Mouse (Mus musculus) embryonic facial prominence, embryonic 13.5 days (tissue): ENCODE measurements at regions not wholly inside any gene's neighbourhood (a gene's known extent, or its start where the extent isn't known, plus 50 kb on each side); places are given as distances from the start of the nearest gene placed in this dataset.

Source experiments
- ATAC-seq: fragments of 200-750 bp; cut with Nextera tagmentation; 2 replicates; pipeline ENCODE4 v1.8.0; 2017; ENCODE audit warnings: low read depth; ENCODE audit not compliant: insufficient number of reproducible peaks, insufficient read depth, low FRiP score, low TSS enrichment
- H3K27ac ChIP-seq: fragments of 300-500 bp; sonication (generic); 2 replicates; pipeline ENCODE4 v1.5.1; 2015; ENCODE audit warnings: moderate library complexity, mild to moderate bottlenecking, inconsistent platforms
- H3K27me3 ChIP-seq: fragments of 300-500 bp; sonication (generic); 2 replicates; pipeline ENCODE4 v1.6.1; 2015; ENCODE audit warnings: mild to moderate bottlenecking, inconsistent platforms
- H3K36me3 ChIP-seq: fragments of 300-500 bp; sonication (generic); 2 replicates; pipeline ENCODE4 v1.6.1; 2015; ENCODE audit warnings: mild to moderate bottlenecking, inconsistent platforms
- H3K4me1 ChIP-seq: fragments of 300-500 bp; sonication (generic); 2 replicates; pipeline ENCODE4 v1.6.1; 2015; ENCODE audit warnings: inconsistent platforms
- H3K4me2 ChIP-seq: fragments of 300-500 bp; sonication (generic); 2 replicates; pipeline ENCODE4 v1.6.1; 2015; ENCODE audit warnings: moderate library complexity, mild to moderate bottlenecking, inconsistent platforms
- H3K4me3 ChIP-seq: fragments of 300-500 bp; sonication (generic); 2 replicates; pipeline ENCODE4 v1.5.1; 2015; ENCODE audit warnings: mild to moderate bottlenecking, inconsistent platforms
- H3K9ac ChIP-seq: fragments of 300-500 bp; sonication (generic); 2 replicates; pipeline ENCODE4 v1.6.1; 2015; ENCODE audit warnings: mild to moderate bottlenecking, inconsistent platforms
- H3K9me3 ChIP-seq: fragments of 300-500 bp; sonication (generic); 2 replicates; pipeline ENCODE4 v1.6.1; 2016; ENCODE audit warnings: inconsistent platforms
- WGBS: fragments of 180-500 bp; shearing (Covaris S2); methylation state at CpG from one replicate; pipeline ENCODE4 v1.1.7; 2015; ENCODE audit warnings: mixed read lengths; 5-methylcytosine and 5-hydroxymethylcytosine counted together

DNA sequence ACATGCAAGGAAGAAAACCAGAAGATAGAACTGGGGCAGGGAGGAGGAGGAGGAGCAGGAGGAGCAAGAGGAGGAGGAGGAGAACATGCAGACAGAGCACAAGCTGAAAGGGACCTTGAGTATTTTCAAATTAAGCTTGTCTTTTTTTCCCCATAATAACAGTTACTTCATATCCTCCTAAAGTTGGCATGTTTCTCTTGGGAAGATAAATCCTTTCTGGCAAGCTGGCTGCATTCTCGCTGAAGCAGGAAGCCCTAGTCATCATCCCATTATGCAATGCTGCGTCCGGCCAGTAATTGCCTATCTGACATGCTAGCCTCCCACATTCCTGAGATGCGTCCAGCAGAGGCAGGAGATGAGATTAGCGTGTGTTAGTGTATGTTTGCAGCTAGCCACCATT lies 112.3 kb downstream of the Trib2 start:
- no peak for ATAC-seq
- Histone ChIP-seq H3K4me3 (no peak overlapping the region), H3K36me3 (no peaks in the 10 kb centered on the region), H3K4me2 (no peak overlapping the region), H3K4me1 (peaks cover 4% of the 10 kb centered on the region), H3K27ac (no peak overlapping the region; the same call in 1 of the 2 replicates), H3K9ac (no peak overlapping the region), H3K9me3 (no peaks in the 10 kb centered on the region), H3K27me3 (no peaks in the 10 kb centered on the region)
- WGBS, result 33% methylated on average over 5 of the region's 5 CpGs

DNA sequence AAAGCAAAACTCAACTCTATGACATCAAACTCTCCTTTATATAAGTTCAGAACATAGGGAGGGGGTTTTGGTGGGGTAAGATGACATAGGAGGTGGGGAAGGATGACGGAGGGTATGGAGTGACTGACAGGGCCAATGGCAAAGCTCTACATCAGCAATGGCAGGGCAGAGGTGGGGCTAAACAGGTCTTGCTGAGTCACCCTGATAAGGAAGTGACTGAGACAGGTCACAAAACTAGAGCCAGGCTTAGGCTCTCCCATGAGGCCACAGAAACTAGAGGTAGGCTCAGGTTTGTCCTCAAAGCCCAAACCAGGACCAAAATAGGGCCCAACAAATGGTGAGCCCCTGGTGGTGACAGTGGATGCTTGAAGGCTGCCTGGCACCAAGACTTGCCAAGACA lies 114.6 kb downstream of the Trib2 start:
- no peaks in the 10 kb centered on the region for H3K27me3 ChIP-seq
- no peak overlapping the region for H3K27ac ChIP-seq
- 94% methylated on average over 1 of the region's 1 CpGs for WGBS
- peaks cover 19% of the 10 kb centered on the region for H3K4me1 ChIP-seq
- no peaks in the 10 kb centered on the region for H3K36me3 ChIP-seq
- H3K9me3 ChIP-seq, result no peaks in the 10 kb centered on the region
- no peak overlapping the region for H3K9ac ChIP-seq
- no peak for ATAC-seq
- no peak overlapping the region for H3K4me3 ChIP-seq
- H3K4me2 ChIP-seq, result no peak overlapping the region

DNA sequence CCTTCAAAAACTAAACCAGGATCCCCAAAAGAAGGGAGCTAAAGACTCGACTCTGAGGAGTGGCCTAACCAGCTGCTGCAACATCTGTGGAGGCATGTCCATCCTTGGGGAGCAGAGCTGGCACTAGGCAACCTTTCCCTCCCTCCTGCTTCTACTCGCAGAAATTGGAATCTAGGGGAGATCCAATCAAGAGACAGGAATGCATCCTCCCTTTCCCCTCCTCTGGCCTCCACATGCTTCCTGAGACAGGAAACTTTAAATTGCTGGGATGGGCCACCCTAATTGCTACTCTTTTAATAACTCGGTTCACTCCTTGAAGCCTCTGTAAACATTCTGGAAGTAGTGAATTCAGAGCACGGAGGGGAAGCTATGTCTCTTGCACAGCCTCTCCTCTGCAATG lies 117.9 kb downstream of the Trib2 start:
- H3K4me1 ChIP-seq, result peaks cover 16% of the 10 kb centered on the region
- ATAC-seq, result no peak
- no peaks in the 10 kb centered on the region for H3K27me3 ChIP-seq
- no peak overlapping the region for H3K27ac ChIP-seq
- no peak overlapping the region for H3K4me2 ChIP-seq
- H3K36me3 ChIP-seq, result no peaks in the 10 kb centered on the region
- no peaks in the 10 kb centered on the region for H3K9me3 ChIP-seq
- no peak overlapping the region for H3K4me3 ChIP-seq
- WGBS, result 17% methylated on average over 4 of the region's 4 CpGs
- H3K9ac ChIP-seq, result no peak overlapping the region

DNA sequence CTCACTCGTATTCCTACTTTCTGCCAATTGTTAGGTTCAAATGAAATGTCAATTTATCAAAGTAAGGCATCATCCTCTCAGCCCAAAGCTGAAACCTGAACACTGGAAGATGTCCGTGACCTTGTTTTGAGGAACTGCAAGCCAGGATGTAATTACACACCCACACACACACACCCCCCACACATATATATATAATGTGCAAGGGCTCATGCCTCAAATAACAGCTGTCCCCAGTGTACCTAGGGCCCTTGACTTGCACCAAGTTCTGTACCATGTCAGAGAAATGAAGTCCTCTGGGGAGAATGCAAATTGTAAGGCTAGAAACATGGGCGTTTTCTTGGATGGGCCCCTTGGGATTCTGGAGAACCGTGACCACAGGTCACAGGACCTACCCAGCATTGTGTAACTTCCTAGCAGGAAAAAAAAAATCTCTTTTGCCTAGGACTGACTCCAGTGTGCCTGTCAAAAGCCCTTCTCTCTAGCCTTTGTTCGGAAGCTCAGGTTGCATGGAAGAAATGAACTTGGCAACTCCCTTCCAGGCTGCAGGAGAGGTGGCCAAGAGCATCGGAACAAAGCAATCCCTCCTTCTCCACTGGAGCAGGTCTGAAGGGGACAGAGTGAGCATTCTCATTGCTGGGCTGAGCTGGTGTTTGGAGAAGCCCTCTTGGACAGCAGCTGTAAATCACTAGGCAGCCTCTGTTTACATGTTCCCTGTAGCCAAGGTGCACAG lies 118.5 kb downstream of the Trib2 start:
- 52% methylated on average over 6 of the region's 6 CpGs for WGBS
- ATAC-seq, result no peak
- no peak overlapping the region for H3K4me2 ChIP-seq
- no peaks in the 10 kb centered on the region for H3K36me3 ChIP-seq
- no peak overlapping the region for H3K27ac ChIP-seq
- H3K9ac ChIP-seq, result no peak overlapping the region
- no peaks in the 10 kb centered on the region for H3K9me3 ChIP-seq
- peaks cover 16% of the 10 kb centered on the region for H3K4me1 ChIP-seq
- H3K27me3 ChIP-seq, result no peaks in the 10 kb centered on the region
- no peak overlapping the region for H3K4me3 ChIP-seq

DNA sequence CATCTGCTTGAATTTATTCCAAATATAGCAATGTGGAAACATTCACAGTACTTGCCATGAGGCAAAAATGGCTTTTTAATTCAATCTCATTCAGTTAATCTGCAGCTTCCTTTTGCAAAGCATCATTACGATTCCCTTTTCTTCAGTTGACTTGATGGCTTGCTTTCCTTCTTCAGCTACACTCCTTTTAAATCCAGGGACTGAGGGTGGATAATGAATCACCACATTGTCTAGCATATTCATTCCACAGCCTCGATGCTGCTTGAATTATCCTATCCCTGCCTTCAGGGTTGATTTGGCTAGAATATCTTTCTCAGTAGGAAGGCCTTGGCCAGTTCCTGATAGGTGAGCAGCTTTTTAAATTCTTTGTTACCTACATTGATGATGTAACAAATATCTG lies 128.4 kb downstream of the Trib2 start:
- 58% methylated on average over 2 of the region's 2 CpGs for WGBS
- no peak for ATAC-seq
- Histone ChIP-seq H3K9me3 (no peaks in the 10 kb centered on the region), H3K4me2 (no peak overlapping the region), H3K4me1 (no peaks in the 10 kb centered on the region), H3K36me3 (no peaks in the 10 kb centered on the region), H3K4me3 (no peak overlapping the region), H3K27me3 (no peaks in the 10 kb centered on the region), H3K9ac (no peak overlapping the region), H3K27ac (no peak overlapping the region)

DNA sequence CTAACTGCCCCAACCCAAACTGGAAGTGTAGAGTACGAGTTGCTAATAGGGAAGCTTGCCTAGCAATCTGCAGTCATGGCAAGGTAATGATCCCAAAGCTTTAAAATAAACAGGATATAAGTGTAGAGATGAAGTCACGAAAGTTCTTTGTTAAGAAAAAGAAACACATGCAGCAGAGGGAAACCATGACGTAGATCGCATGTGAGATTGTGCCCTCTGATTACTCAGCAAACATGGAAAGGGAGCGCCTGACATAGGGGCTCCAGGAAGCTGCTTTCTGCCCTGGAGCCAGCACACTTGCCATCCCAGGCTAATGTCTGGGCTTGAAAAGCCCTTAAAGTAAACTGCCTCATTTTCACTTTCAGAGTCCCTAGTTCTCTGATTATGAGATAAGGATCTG lies 132.4 kb downstream of the Trib2 start:
- Histone ChIP-seq H3K4me2 (no peak overlapping the region), H3K36me3 (no peaks in the 10 kb centered on the region), H3K9ac (no peak overlapping the region), H3K27ac (no peak overlapping the region), H3K9me3 (no peaks in the 10 kb centered on the region), H3K4me1 (no peaks in the 10 kb centered on the region), H3K27me3 (no peaks in the 10 kb centered on the region), H3K4me3 (no peak overlapping the region)
- WGBS, result 48% methylated on average over 5 of the region's 5 CpGs
- ATAC-seq, result no peak

DNA sequence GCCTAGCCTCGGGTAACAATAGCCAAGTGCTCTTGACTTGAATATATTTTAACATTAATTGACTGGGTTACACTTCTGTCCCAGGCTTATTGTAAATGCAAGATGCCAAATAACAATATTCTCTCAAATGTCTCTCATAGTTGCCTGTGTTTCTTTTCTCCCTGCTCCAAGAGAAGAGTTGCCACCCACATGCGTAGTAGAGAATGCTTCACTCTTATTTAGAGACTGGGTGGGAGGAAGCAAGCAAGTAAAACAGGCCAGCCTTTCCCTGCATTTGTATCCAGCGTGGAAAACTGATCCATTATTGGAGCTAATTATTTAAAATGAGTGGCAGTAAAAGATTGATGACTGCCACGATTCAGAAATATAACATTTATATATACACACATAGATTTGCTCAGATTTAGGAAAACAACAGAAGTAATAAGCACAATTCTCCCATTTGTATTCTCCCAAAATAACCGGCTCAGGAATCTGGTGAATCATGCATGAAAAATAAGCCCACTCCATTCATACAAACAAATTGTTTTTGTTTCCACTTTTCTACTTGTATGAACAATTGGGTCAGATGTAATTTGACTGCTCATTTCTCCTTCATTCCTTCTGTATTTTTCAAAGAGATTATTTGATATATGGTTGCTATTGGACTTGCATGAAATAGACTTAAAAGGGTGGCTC lies 134.9 kb downstream of the Trib2 start:
- ATAC-seq, result no peak
- WGBS, result 71% methylated on average over 5 of the region's 5 CpGs

DNA sequence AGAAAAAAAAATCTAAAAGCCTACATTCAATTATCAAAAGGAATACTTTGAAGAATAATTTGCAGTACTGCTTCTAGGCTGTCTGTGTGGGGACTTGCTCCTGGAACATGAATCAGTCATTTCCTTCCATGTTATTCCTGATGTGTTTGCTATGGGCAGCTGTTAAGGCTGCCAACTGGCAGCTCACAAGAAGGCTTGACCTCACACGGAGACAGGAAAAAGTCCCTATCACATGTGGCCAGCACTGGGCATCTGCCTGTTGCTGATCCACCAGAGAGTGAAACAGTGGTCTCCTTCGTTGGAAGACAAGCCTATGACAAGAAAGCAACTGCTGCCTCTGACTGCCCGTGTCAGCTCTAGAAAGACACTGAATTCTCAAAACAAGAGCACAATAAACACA lies 140.6 kb downstream of the Trib2 start:
- H3K9me3 ChIP-seq, result no peaks in the 10 kb centered on the region
- H3K9ac ChIP-seq, result no peak overlapping the region
- H3K27me3 ChIP-seq, result no peaks in the 10 kb centered on the region
- no peak overlapping the region for H3K27ac ChIP-seq
- H3K4me1 ChIP-seq, result no peaks in the 10 kb centered on the region
- no peaks in the 10 kb centered on the region for H3K36me3 ChIP-seq
- 68% methylated on average over 3 of the region's 3 CpGs for WGBS
- no peak for ATAC-seq
- no peak overlapping the region for H3K4me3 ChIP-seq
- no peak overlapping the region for H3K4me2 ChIP-seq

More for the DNA sequence above, 134.9 kb downstream of the Trib2 start:
- Histone ChIP-seq H3K4me2 (no peak overlapping the region), H3K27ac (no peak overlapping the region), H3K9me3 (no peaks in the 10 kb centered on the region), H3K4me3 (no peak overlapping the region), H3K27me3 (no peaks in the 10 kb centered on the region), H3K4me1 (no peaks in the 10 kb centered on the region), H3K9ac (no peak overlapping the region), H3K36me3 (no peaks in the 10 kb centered on the region)

DNA sequence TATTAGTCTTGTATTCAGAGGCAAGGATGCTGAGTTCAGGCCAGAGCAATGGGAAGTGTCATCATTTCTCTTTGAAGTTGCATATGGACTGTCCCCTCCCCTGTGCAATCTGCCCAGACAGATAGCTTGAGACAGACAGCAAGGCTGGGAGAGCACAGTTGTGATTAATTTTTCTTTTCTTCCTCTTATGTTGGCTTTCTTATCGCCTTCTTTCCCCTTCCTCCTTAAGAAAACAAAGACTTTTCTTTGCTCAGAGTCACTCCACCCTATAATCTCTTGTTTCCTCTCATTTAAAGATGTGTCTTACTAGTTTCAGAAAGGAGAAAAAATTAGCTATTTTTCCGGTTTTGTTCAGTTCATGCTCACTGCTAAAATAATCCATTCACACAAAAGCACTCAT lies 157.0 kb downstream of the Trib2 start:
- Histone ChIP-seq H3K36me3 (no peaks in the 10 kb centered on the region), H3K27ac (no peak overlapping the region), H3K4me1 (no peaks in the 10 kb centered on the region), H3K4me2 (no peak overlapping the region), H3K27me3 (no peaks in the 10 kb centered on the region), H3K9me3 (no peaks in the 10 kb centered on the region), H3K9ac (no peak overlapping the region), H3K4me3 (no peak overlapping the region)
- no peak for ATAC-seq
- 60% methylated on average over 2 of the region's 2 CpGs for WGBS

DNA sequence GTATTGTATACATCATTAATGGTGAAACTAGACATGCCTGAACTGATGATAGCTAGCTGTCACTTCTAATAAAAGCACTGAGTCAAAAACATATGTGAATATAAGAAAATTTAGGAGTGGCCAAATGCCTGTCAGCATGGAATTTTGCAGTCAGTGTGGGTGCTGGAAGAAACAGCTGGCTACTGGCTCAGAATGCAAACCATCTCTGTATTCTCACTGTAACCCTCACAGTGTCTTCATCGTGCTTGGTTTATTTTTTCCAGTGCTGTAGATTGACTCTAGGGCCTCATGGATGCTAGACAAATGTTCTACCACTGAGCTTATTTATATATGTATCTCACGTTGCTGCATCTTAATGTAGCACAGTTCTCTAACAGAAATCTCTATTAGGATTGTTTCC lies 157.4 kb downstream of the Trib2 start:
- Histone ChIP-seq H3K4me2 (no peak overlapping the region), H3K4me3 (no peak overlapping the region), H3K4me1 (no peaks in the 10 kb centered on the region), H3K9ac (no peak overlapping the region), H3K27ac (no peak overlapping the region), H3K36me3 (no peaks in the 10 kb centered on the region), H3K27me3 (no peaks in the 10 kb centered on the region), H3K9me3 (no peaks in the 10 kb centered on the region)
- ATAC-seq, result no peak
- 56% methylated on average over 2 of the region's 2 CpGs for WGBS

DNA sequence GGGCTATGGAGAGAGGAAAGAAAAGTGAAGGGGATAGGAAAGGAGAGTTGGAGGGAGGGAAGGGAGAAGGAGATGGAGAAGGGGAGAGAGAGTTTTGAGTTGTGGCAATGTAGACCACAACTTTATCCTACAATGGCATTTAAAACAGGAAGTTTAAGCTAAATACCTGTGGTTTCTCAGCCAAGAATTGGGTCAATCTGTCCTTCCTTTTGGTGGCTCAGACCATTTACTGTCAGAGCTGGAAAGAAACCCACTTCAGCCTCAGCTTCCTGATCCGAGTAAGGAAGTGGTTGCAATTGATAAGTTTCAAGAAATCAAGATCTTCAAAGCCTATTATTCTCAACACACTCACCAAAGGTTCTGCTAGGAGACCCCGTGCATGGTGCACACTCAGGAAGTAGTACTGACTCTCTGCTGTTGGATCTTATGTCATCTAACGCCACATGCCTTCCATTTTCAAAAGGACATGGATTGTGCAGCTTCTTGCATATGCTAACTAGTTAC lies 158.9 kb downstream of the Trib2 start:
- ATAC-seq, result no peak
- Histone ChIP-seq H3K27ac (no peak overlapping the region), H3K9me3 (no peaks in the 10 kb centered on the region), H3K4me1 (peaks cover 8% of the 10 kb centered on the region), H3K27me3 (no peaks in the 10 kb centered on the region), H3K36me3 (no peaks in the 10 kb centered on the region), H3K4me3 (no peak overlapping the region), H3K9ac (no peak overlapping the region), H3K4me2 (no peak overlapping the region)
- WGBS, result 76% methylated on average over 3 of the region's 3 CpGs

DNA sequence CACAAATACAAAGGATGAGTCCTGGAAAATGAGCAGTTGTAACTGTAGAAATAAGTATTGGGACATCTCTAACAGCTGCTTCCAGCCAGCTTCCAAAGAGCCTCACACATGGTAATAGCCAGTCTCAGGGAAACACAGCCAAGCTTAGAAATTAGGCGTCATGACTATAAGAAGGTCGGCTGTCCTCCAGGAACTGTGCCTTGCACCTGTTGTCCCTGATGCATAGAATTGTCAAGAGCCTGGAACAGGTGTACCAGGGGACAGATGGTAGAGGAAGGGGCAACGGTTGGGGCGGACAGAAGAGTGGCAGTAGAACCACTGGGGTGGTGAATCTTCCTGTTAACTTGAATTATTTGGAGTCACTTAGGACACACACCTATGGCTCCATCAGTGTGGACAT lies 162.1 kb downstream of the Trib2 start:
- WGBS, result 91% methylated on average over 4 of the region's 4 CpGs
- ATAC-seq, result no peak

More for the DNA sequence above, 162.1 kb downstream of the Trib2 start:
- Histone ChIP-seq H3K4me1 (peaks cover 8% of the 10 kb centered on the region), H3K9me3 (no peaks in the 10 kb centered on the region), H3K9ac (no peak overlapping the region), H3K4me2 (no peak overlapping the region), H3K36me3 (no peaks in the 10 kb centered on the region), H3K27ac (no peak overlapping the region), H3K4me3 (no peak overlapping the region), H3K27me3 (peaks cover 4% of the 10 kb centered on the region; the same call in 1 of the 2 replicates)
